Mouse (Mus musculus) embryo, embryonic 10.5 days (tissue): Measurements from ENCODE around the gene Hsd11b1.
"Not testable (repeated sequence)": the region's sequence is repeated elsewhere in the genome, so short reads cannot be mapped to it uniquely, and the experiment has no call there.

Source experiments
- DNase-seq: peaks from one replicate; pipeline ENCODE4 v3.0.0-alpha.2; 2015; ENCODE audit warnings: low spot score

The Hsd11b1 gene

GRCm38 (mm10) chr1:193263955-193264598 is at the start of gene Hsd11b1:
TSS of gene Hsd11b1 (minus strand) at chr1:193264075.
- DNase-seq = no peak

GRCm38 (mm10) chr1:193311596-193311995 is 47.7 kb upstream of the Hsd11b1 start:
- DNase-seq = no peak

GRCm38 (mm10) chr1:193310519-193311085 is 46.7 kb upstream of the Hsd11b1 start:
- DNase-seq = no peak

- no peak for DNase-seq
These were observed 46.1 kb upstream of the Hsd11b1 start for GRCm38 (mm10) chr1:193309785-193310518.

GRCm38 (mm10) chr1:193306832-193307231 is 43.0 kb upstream of the Hsd11b1 start:
- no peak for DNase-seq

- DNase-seq = peak; percentile 74
These were observed 41.5 kb upstream of the Hsd11b1 start for GRCm38 (mm10) chr1:193305386-193305785.

GRCm38 (mm10) chr1:193303096-193303495 is 39.2 kb upstream of the Hsd11b1 start:
- no peak for DNase-seq

GRCm38 (mm10) chr1:193302093-193302405 is 38.2 kb upstream of the Hsd11b1 start:
- DNase-seq = no peak

- no peak for DNase-seq
These were observed 37.6 kb upstream of the Hsd11b1 start for GRCm38 (mm10) chr1:193301216-193302092.

GRCm38 (mm10) chr1:193299995-193300394 is 36.1 kb upstream of the Hsd11b1 start:
- DNase-seq = no peak

- DNase-seq = no peak
These were observed 34.4 kb upstream of the Hsd11b1 start for GRCm38 (mm10) chr1:193298141-193298765.

- no peak for DNase-seq
These were observed 32.0 kb upstream of the Hsd11b1 start for GRCm38 (mm10) chr1:193295920-193296319.

GRCm38 (mm10) chr1:193293926-193294325 is 30.1 kb upstream of the Hsd11b1 start:
- no peak for DNase-seq

GRCm38 (mm10) chr1:193293039-193293438 is 29.2 kb upstream of the Hsd11b1 start:
- DNase-seq = no peak

GRCm38 (mm10) chr1:193290686-193291085 is 26.8 kb upstream of the Hsd11b1 start:
- no peak for DNase-seq

- DNase-seq = no peak
These were observed 26.0 kb upstream of the Hsd11b1 start for GRCm38 (mm10) chr1:193289914-193290313.

GRCm38 (mm10) chr1:193289076-193289475 is 25.2 kb upstream of the Hsd11b1 start:
- DNase-seq = no peak

GRCm38 (mm10) chr1:193287578-193287977 is 23.7 kb upstream of the Hsd11b1 start:
- DNase-seq = no peak

- not testable (repeated sequence) for DNase-seq
These were observed 22.0 kb upstream of the Hsd11b1 start for GRCm38 (mm10) chr1:193285766-193286325.

- no peak for DNase-seq
These were observed 20.4 kb upstream of the Hsd11b1 start for GRCm38 (mm10) chr1:193284228-193284779.

GRCm38 (mm10) chr1:193281344-193281743 is 17.5 kb upstream of the Hsd11b1 start:
- no peak for DNase-seq
